Mouse (Mus musculus): ENCODE results near the gene Ctnnd2. TPM values are rescaled to one million over a fixed set of nuclear protein-coding genes. Genes with fewer than 3 reads are reported as not detected.

Ctnnd2 gene
- polyA plus RNA-seq, 1 experiment = 4.6 TPM

GRCm38 (mm10) chr15:31004468-31004867 lies 832.1 kb downstream of the Ctnnd2 start:
- WGBS = 96% methylated on average over 5 of the region's 5 CpGs

GRCm38 (mm10) chr15:31004976-31005375 lies 832.6 kb downstream of the Ctnnd2 start:
- TF ChIP-seq CTCF (IDR thresholded peaks at IDR 0.05; ENCODE audit: borderline replicate concordance, control insufficient read depth, extremely low read depth, insufficient read depth, low read length, poor library complexity) (no peak), POLR2A (IDR thresholded peaks at IDR 0.05; ENCODE audit: control insufficient read depth, extremely low read depth, insufficient read depth, low read length, poor library complexity) (no peak)
- no peaks in the 10 kb centered on the region for H3K4me1 ChIP-seq (replicated peaks; ENCODE audit: control insufficient read depth, insufficient read depth, low read length)
- DNase-seq = no peak
- no peaks in the 10 kb centered on the region for H3K36me3 ChIP-seq (ENCODE audit: control insufficient read depth, insufficient read depth, low read length)
- 88% methylated on average over 8 of the region's 8 CpGs for WGBS
- H3K27ac ChIP-seq (ENCODE audit: control insufficient read depth, insufficient read depth, low read length) = no peak overlapping the region
- H3K27me3 ChIP-seq (ENCODE audit: control insufficient read depth, insufficient read depth, low read length) = no peaks in the 10 kb centered on the region
- no peak overlapping the region for H3K4me3 ChIP-seq (ENCODE audit: control insufficient read depth, insufficient read depth, low read length)

More at GRCm38 (mm10) chr15:31004468-31004867, 832.1 kb downstream of the Ctnnd2 start:
- Histone ChIP-seq H3K4me3 (ENCODE audit: control insufficient read depth, insufficient read depth, low read length) (no peak overlapping the region), H3K27ac (ENCODE audit: control insufficient read depth, insufficient read depth, low read length) (no peak overlapping the region), H3K36me3 (ENCODE audit: control insufficient read depth, insufficient read depth, low read length) (no peaks in the 10 kb centered on the region), H3K27me3 (ENCODE audit: control insufficient read depth, insufficient read depth, low read length) (no peaks in the 10 kb centered on the region), H3K4me1 (replicated peaks; ENCODE audit: control insufficient read depth, insufficient read depth, low read length) (no peaks in the 10 kb centered on the region)
- no peak for DNase-seq
- TF ChIP-seq CTCF (IDR thresholded peaks at IDR 0.05; ENCODE audit: borderline replicate concordance, control insufficient read depth, extremely low read depth, insufficient read depth, low read length, poor library complexity) (no peak), POLR2A (IDR thresholded peaks at IDR 0.05; ENCODE audit: control insufficient read depth, extremely low read depth, insufficient read depth, low read length, poor library complexity) (no peak)

DNA sequence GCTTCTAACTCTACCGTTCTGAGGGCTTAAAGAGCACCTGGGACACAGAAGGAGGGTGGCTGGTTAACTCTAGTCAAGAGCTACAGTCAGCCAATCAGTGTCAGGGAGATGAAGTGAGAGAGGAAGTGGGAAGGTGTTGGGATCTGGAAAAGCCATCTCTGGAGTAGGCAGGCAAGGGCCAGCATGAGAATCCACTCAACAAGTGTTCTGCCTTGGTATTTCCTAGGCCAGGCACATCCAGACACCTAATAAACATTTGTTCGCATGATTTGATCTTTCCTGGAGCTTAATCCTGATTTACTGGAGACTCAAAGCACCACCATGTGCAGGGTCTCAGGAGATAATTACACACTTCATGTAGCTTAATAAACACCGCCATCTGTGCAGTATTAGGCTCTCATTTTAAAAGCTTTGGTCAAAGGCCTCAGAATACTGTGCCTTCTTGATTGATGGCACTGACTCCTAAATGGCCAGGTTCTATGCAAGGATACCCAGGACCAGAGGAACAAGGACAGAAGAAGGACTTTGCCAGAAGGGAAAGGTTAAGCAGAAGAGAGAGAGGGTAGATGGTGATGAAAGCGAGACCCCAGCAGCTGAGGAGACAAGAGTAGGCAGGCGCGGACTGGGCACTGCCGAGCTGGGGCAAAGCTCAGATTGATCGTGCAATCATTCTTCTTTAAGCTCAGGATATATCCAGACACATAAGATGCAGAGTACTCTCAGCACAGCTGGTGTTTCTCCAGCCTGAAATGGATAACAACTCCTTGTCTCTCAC lies 833.8 kb downstream of the Ctnnd2 start:
- no peak for TF ChIP-seq POLR2A (IDR thresholded peaks at IDR 0.05; ENCODE audit: control insufficient read depth, extremely low read depth, insufficient read depth, low read length, poor library complexity)
- no peak for TF ChIP-seq CTCF (IDR thresholded peaks at IDR 0.05; ENCODE audit: borderline replicate concordance, control insufficient read depth, extremely low read depth, insufficient read depth, low read length, poor library complexity)
- Histone ChIP-seq H3K27ac (ENCODE audit: control insufficient read depth, insufficient read depth, low read length) (no peak overlapping the region), H3K27me3 (ENCODE audit: control insufficient read depth, insufficient read depth, low read length) (no peaks in the 10 kb centered on the region), H3K36me3 (ENCODE audit: control insufficient read depth, insufficient read depth, low read length) (no peaks in the 10 kb centered on the region), H3K4me3 (ENCODE audit: control insufficient read depth, insufficient read depth, low read length) (no peak overlapping the region), H3K4me1 (replicated peaks; ENCODE audit: control insufficient read depth, insufficient read depth, low read length) (no peaks in the 10 kb centered on the region)
- 96% methylated on average over 8 of the region's 8 CpGs for WGBS
- DNase-seq = no peak

- no peak overlapping the region for H3K27ac ChIP-seq (ENCODE audit: control insufficient read depth, insufficient read depth, low read length)
- TF ChIP-seq POLR2A (IDR thresholded peaks at IDR 0.05; ENCODE audit: control insufficient read depth, extremely low read depth, insufficient read depth, low read length, poor library complexity) (no peak), CTCF (IDR thresholded peaks at IDR 0.05; ENCODE audit: borderline replicate concordance, control insufficient read depth, extremely low read depth, insufficient read depth, low read length, poor library complexity) (no peak)
- 95% methylated on average over 8 of the region's 8 CpGs for WGBS
- H3K27me3 ChIP-seq (ENCODE audit: control insufficient read depth, insufficient read depth, low read length) = no peaks in the 10 kb centered on the region
- H3K4me3 ChIP-seq (ENCODE audit: control insufficient read depth, insufficient read depth, low read length) = no peak overlapping the region
- DNase-seq = no peak
- H3K4me1 ChIP-seq (replicated peaks; ENCODE audit: control insufficient read depth, insufficient read depth, low read length) = no peaks in the 10 kb centered on the region
- no peaks in the 10 kb centered on the region for H3K36me3 ChIP-seq (ENCODE audit: control insufficient read depth, insufficient read depth, low read length)
Observed at GRCm38 (mm10) chr15:31006825-31007157, 834.4 kb downstream of the Ctnnd2 start.

- Histone ChIP-seq H3K4me3 (ENCODE audit: control insufficient read depth, insufficient read depth, low read length) (no peak overlapping the region), H3K27ac (ENCODE audit: control insufficient read depth, insufficient read depth, low read length) (no peak overlapping the region), H3K4me1 (replicated peaks; ENCODE audit: control insufficient read depth, insufficient read depth, low read length) (no peaks in the 10 kb centered on the region), H3K27me3 (ENCODE audit: control insufficient read depth, insufficient read depth, low read length) (no peaks in the 10 kb centered on the region), H3K36me3 (ENCODE audit: control insufficient read depth, insufficient read depth, low read length) (no peaks in the 10 kb centered on the region)
- DNase-seq = no peak
- no peak for TF ChIP-seq CTCF (IDR thresholded peaks at IDR 0.05; ENCODE audit: borderline replicate concordance, control insufficient read depth, extremely low read depth, insufficient read depth, low read length, poor library complexity)
- no peak for TF ChIP-seq POLR2A (IDR thresholded peaks at IDR 0.05; ENCODE audit: control insufficient read depth, extremely low read depth, insufficient read depth, low read length, poor library complexity)
- WGBS = 82% methylated on average over 6 of the region's 6 CpGs
Observed at GRCm38 (mm10) chr15:31008594-31008993, 836.2 kb downstream of the Ctnnd2 start.

- no peak overlapping the region for H3K4me3 ChIP-seq (ENCODE audit: control insufficient read depth, insufficient read depth, low read length)
- no peak overlapping the region for H3K27ac ChIP-seq (ENCODE audit: control insufficient read depth, insufficient read depth, low read length)
- DNase-seq = no peak
- no peaks in the 10 kb centered on the region for H3K4me1 ChIP-seq (replicated peaks; ENCODE audit: control insufficient read depth, insufficient read depth, low read length)
- no peaks in the 10 kb centered on the region for H3K27me3 ChIP-seq (ENCODE audit: control insufficient read depth, insufficient read depth, low read length)
- H3K36me3 ChIP-seq (ENCODE audit: control insufficient read depth, insufficient read depth, low read length) = no peaks in the 10 kb centered on the region
- TF ChIP-seq POLR2A (IDR thresholded peaks at IDR 0.05; ENCODE audit: control insufficient read depth, extremely low read depth, insufficient read depth, low read length, poor library complexity) (no peak), CTCF (IDR thresholded peaks at IDR 0.05; ENCODE audit: borderline replicate concordance, control insufficient read depth, extremely low read depth, insufficient read depth, low read length, poor library complexity) (no peak)
- WGBS = 13% methylated on average over 2 of the region's 2 CpGs
Observed at GRCm38 (mm10) chr15:31020769-31021168, 848.4 kb downstream of the Ctnnd2 start.
